Mouse (Mus musculus): ENCODE results near the gene Rasgrf1.

DNA sequence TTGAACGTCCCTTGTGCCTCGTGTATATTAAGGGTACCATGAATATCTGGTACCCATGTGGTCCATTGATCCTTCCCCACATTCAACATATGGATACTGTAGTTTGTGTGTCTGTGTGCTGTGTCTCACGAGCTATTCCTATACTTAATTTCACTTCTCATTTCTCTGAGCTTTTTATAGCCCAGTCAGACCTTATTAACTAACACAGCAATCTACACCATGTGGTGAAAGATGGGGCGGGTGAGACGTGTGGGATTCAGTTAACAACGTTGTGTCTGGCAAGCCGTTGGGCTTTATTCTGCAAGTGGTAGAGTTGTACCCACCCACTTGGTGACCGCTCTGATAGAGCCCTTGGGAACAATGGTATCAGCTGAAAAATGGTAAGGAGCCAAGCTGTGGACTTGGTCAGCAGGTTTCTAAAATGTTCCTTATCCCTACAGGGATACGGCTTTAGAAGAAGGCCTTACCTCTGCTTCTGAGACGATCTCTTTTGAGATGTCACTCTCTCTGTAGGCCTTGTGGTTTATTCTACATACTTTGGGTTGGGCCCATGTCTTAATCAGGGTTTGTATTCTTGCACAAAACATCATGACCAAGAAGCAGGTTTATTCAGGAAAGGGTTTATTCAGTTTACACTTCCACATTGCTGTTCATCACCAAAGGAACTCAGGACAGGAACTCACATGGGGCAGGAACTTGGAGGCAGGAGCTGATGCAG, 79.3 kb downstream of the Rasgrf1 start:
- no peak for TF ChIP-seq CTCF (IDR thresholded peaks at IDR 0.05; ENCODE audit: control insufficient read depth, insufficient read depth, insufficient read length)
- no peak for TF ChIP-seq CEBPB (IDR thresholded peaks at IDR 0.05; ENCODE audit: low read depth)
- no peak for TF ChIP-seq MYOG (IDR thresholded peaks at IDR 0.05; ENCODE audit: control insufficient read depth, extremely low read depth, insufficient read length)
- no peak for TF ChIP-seq FOSL1 (IDR thresholded peaks at IDR 0.05; ENCODE audit: insufficient read depth, low read length, poor library complexity, severe bottlenecking)
